Mouse (Mus musculus) CH12.LX (cell line): ENCODE measurements around the gene Gria1. TPM values are rescaled to one million over a fixed set of nuclear protein-coding genes. Genes with fewer than 3 reads are reported as not detected.

Source experiments
- DNase-seq: peaks from one replicate; pipeline ENCODE4 v3.0.0-alpha.2; 2013; ENCODE audit errors: extremely low read depth
- H3K27ac ChIP-seq: 2 replicates; pipeline ENCODE4 v1.5.1; 2012; ENCODE audit warnings: low read depth, mild to moderate bottlenecking, control low read depth, moderate library complexity; ENCODE audit not compliant: insufficient read depth
- H3K27me3 ChIP-seq: replicated peaks from 2 replicates; pipeline ENCODE3; 2012; ENCODE audit warnings: inconsistent platforms
- H3K36me3 ChIP-seq, 2 experiments: replicated peaks in 1 of 2; 2 replicates each; pipeline versions ENCODE3 to v1.6.1; 2012; ENCODE audit warnings: inconsistent platforms in 1 of 2, low read length in 1 of 2, mild to moderate bottlenecking in 1 of 2, mixed read lengths in 1 of 2, moderate library complexity in 1 of 2; ENCODE audit not compliant: control insufficient read depth in 1 of 2, insufficient read depth in 1 of 2
- H3K4me1 ChIP-seq, 2 experiments: 2 replicates each; pipeline ENCODE4 v1.6.1; 2012; ENCODE audit warnings: inconsistent platforms in 1 of 2, moderate library complexity in 1 of 2; ENCODE audit not compliant: insufficient read depth in 2 of 2, control insufficient read depth in 1 of 2
- H3K4me2 ChIP-seq: 2 replicates; pipeline ENCODE4 v1.6.1; 2012; ENCODE audit warnings: low read depth, mild to moderate bottlenecking, control low read depth; ENCODE audit not compliant: poor library complexity, insufficient read depth, severe bottlenecking
- H3K4me3 ChIP-seq, 3 experiments: fragments of 150-350 bp in 1 of 3; sonication (generic) in 1 of 3; replicated peaks in 1 of 3; 2 replicates each; pipeline versions ENCODE3 to v1.5.1; 2011 to 2012; ENCODE audit warnings: low read depth in 2 of 3, low read length in 2 of 3, mild to moderate bottlenecking in 2 of 3, moderate library complexity in 2 of 3, control low read depth in 1 of 3, improper control_type of control experiment in 1 of 3, inconsistent platforms in 1 of 3, mixed read lengths in 1 of 3; ENCODE audit not compliant: poor library complexity in 1 of 3
- H3K79me2 ChIP-seq: replicated peaks from 2 replicates; pipeline ENCODE4 v1.6.1; 2012; ENCODE audit warnings: mild to moderate bottlenecking, moderate library complexity; ENCODE audit not compliant: control insufficient read depth, poor library complexity, insufficient read depth, severe bottlenecking; ENCODE audit errors: extremely low read depth
- H3K9ac ChIP-seq: 2 replicates; pipeline ENCODE4 v1.6.1; 2012; ENCODE audit warnings: low read depth, mild to moderate bottlenecking, control low read depth, moderate library complexity; ENCODE audit not compliant: insufficient read depth
- H3K9me3 ChIP-seq: replicated peaks from 2 replicates; pipeline ENCODE3; 2012; ENCODE audit warnings: low read length, inconsistent platforms, mixed read lengths
- BHLHE40 ChIP-seq: IDR thresholded peaks from 2 replicates; pipeline ENCODE4 v1.6.1; 2011; ENCODE audit warnings: mild to moderate bottlenecking, low read depth, low read length, improper control_type of control experiment
- CTCF ChIP-seq, 2 experiments: IDR thresholded peaks in 1 of 2; conservative IDR thresholded peaks in 1 of 2; 2 replicates each; pipeline ENCODE4 v1.5.1; 2011 to 2012; ENCODE audit warnings: low read depth in 2 of 2, low read length in 2 of 2, improper control_type of control experiment in 1 of 2, inconsistent platforms in 1 of 2, mild to moderate bottlenecking in 1 of 2, moderate library complexity in 1 of 2
- ELF1 ChIP-seq: IDR thresholded peaks from 2 replicates; pipeline ENCODE4 v1.6.1; 2014; ENCODE audit warnings: low read depth, mild to moderate bottlenecking, inconsistent platforms, low read length, improper control_type of control experiment
- ETS1 ChIP-seq: conservative IDR thresholded peaks from 2 replicates; pipeline ENCODE4 v1.6.1; 2012; ENCODE audit warnings: low read depth, mild to moderate bottlenecking, inconsistent platforms, low read length, improper control_type of control experiment, moderate library complexity
- IRF4 ChIP-seq: IDR thresholded peaks from 2 replicates; pipeline ENCODE4 v1.6.1; 2014; ENCODE audit warnings: low read depth, mild to moderate bottlenecking, inconsistent platforms, low read length, improper control_type of control experiment
- MAZ ChIP-seq: IDR thresholded peaks from 2 replicates; pipeline ENCODE4 v1.6.1; 2012; ENCODE audit warnings: low read depth, mild to moderate bottlenecking, inconsistent platforms, low read length, improper control_type of control experiment, moderate library complexity
- MXI1 ChIP-seq: IDR thresholded peaks from 2 replicates; pipeline ENCODE4 v1.6.1; 2011; ENCODE audit warnings: mild to moderate bottlenecking, low read depth, low read length, improper control_type of control experiment
- MYC ChIP-seq: IDR thresholded peaks from 2 replicates; pipeline ENCODE4 v1.6.1; 2011; ENCODE audit warnings: low read depth, mild to moderate bottlenecking, improper control_type of control experiment, low read length
- NELFE ChIP-seq: IDR thresholded peaks from 2 replicates; pipeline ENCODE4 v1.6.1; 2011; ENCODE audit warnings: low read depth, low read length, improper control_type of control experiment
- PAX5 ChIP-seq: IDR thresholded peaks from 2 replicates; pipeline ENCODE4 v1.6.1; 2012; ENCODE audit warnings: low read length, inconsistent platforms, mixed read lengths
- POLR2A ChIP-seq: IDR thresholded peaks from 2 replicates; pipeline ENCODE4 v1.6.1; 2011; ENCODE audit warnings: low read depth, mild to moderate bottlenecking, improper control_type of control experiment, low read length
- POLR2AphosphoS2 ChIP-seq: IDR thresholded peaks from 2 replicates; pipeline ENCODE4 v1.6.1; 2011; ENCODE audit warnings: low read depth, low read length, improper control_type of control experiment
- RAD21 ChIP-seq: IDR thresholded peaks from 2 replicates; pipeline ENCODE4 v1.6.1; 2011; ENCODE audit warnings: low read depth, mild to moderate bottlenecking, low read length, improper control_type of control experiment, moderate library complexity
- RCOR1 ChIP-seq: conservative IDR thresholded peaks from 2 replicates; pipeline ENCODE4 v1.6.1; 2012; ENCODE audit warnings: low read depth, mild to moderate bottlenecking, inconsistent platforms, low read length, improper control_type of control experiment
- TCF12 ChIP-seq: IDR thresholded peaks from 2 replicates; pipeline ENCODE4 v1.6.1; 2014; ENCODE audit warnings: low read depth, mild to moderate bottlenecking, inconsistent platforms, low read length, improper control_type of control experiment
- UBTF ChIP-seq: IDR thresholded peaks from 2 replicates; pipeline ENCODE4 v1.6.1; 2012; ENCODE audit warnings: low read depth, mild to moderate bottlenecking, inconsistent platforms, low read length, improper control_type of control experiment, moderate library complexity
- USF1 ChIP-seq: IDR thresholded peaks from 2 replicates; pipeline ENCODE4 v1.6.1; 2014; ENCODE audit warnings: low read depth, mild to moderate bottlenecking, inconsistent platforms, low read length, improper control_type of control experiment
- USF2 ChIP-seq: conservative IDR thresholded peaks from 2 replicates; pipeline ENCODE4 v1.6.1; 2011; ENCODE audit warnings: low read depth, low read length, improper control_type of control experiment
- ZKSCAN1 ChIP-seq: IDR thresholded peaks from 2 replicates; pipeline ENCODE4 v1.6.1; 2012; ENCODE audit warnings: low read depth, inconsistent platforms, low read length, improper control_type of control experiment, borderline replicate concordance
- dilution Hi-C: fragments of 300-500 bp; cut with MboI; formaldehyde crosslinking; loops from 2 replicates; pipeline ENCODE4 v1.14.3; 2020; ENCODE audit warnings: low sequenced_read_pairs; ENCODE audit not compliant: extremely low pct_unique_long_range_greater_than_20kb, extremely low pct_ligation_motif_present
- in situ Hi-C: fragments of 300-500 bp; cut with MboI; formaldehyde crosslinking; loops from 3 replicates; pipeline ENCODE4 v1.14.3; 2019; ENCODE audit warnings: low sequenced_read_pairs, low pct_ligation_motif_present, low pct_unique_long_range_greater_than_20kb, mixed read lengths
- polyA plus RNA-seq: library from polyadenylated mRNA; unstranded; fragments of >175 nt; gene quantifications from 2 replicates; pipeline ENCODE4 v1.2.1, GENCODE M21; 2012; ENCODE audit warnings: low read depth; ENCODE audit not compliant: insufficient read length
- total RNA-seq, 2 experiments: library from RNA; depleted of rRNA; stranded (reverse); fragments of 300-350 nt in 1 of 2; fragments of >200 nt in 1 of 2; gene quantifications; 2 replicates each; pipeline ENCODE4 v1.2.3; 2012 to 2014

Gene Gria1
- total and polyA plus RNA-seq, 3 experiments, result under 0.01 to 0.49 (median 0.05) TPM

GRCm38 (mm10) chr11:57174165-57174564, 163.0 kb downstream of the Gria1 start:
- Histone ChIP-seq H3K27ac (no peak overlapping the region), H3K4me1 (peaks cover 0 to 21% of the 10 kb centered on the region in 2 experiments; a peak in 2 of 4 replicates), H3K36me3 (no peaks in the 10 kb centered on the region), H3K9ac (no peak overlapping the region), H3K79me2 (no peaks in the 10 kb centered on the region), H3K4me2 (no peak overlapping the region), H3K9me3 (no peaks in the 10 kb centered on the region), H3K4me3 (no peak overlapping the region), H3K27me3 (no peaks in the 10 kb centered on the region)
- dilution Hi-C loops (no loop called here), in situ Hi-C loops (no loop called here)
- TF ChIP-seq IRF4 (no peak), USF2 (no peak), NELFE (no peak), ZKSCAN1 (no peak), PAX5 (no peak), MAZ (no peak), POLR2AphosphoS2 (no peak), MXI1 (no peak), TCF12 (no peak), RCOR1 (no peak), MYC (no peak), BHLHE40 (no peak), ELF1 (no peak), ETS1 (no peak), RAD21 (no peak), USF1 (no peak), UBTF (no peak), POLR2A (no peak)
- no peak for DNase-seq

- in situ Hi-C loops (no loop called here), dilution Hi-C loops (no loop called here)
- no peaks in the 10 kb centered on the region for H3K9me3 ChIP-seq
- no peak overlapping the region for H3K27ac ChIP-seq
- H3K27me3 ChIP-seq, result no peaks in the 10 kb centered on the region
- TF ChIP-seq CTCF (conservative IDR thresholded peaks at IDR 0.05 in 1 of 2, IDR thresholded peaks at IDR 0.05 in 1 of 2; ENCODE audit: low read depth in 2 of 2, low read length in 2 of 2) (peak; percentile 35 to 78), PAX5 (no peak)
- no peak overlapping the region for H3K9ac ChIP-seq
- no peak overlapping the region for H3K4me3 ChIP-seq
- H3K36me3 ChIP-seq, result no peaks in the 10 kb centered on the region
- DNase-seq, result peak; percentile 48
- H3K4me2 ChIP-seq, result no peak overlapping the region
- peaks cover 0 to 9% of the 10 kb centered on the region in 2 experiments; a peak in 2 of 4 replicates for H3K4me1 ChIP-seq
- no peaks in the 10 kb centered on the region for H3K79me2 ChIP-seq
Measured at GRCm38 (mm10) chr11:57176552-57176951, 165.4 kb downstream of the Gria1 start.
